Mouse (Mus musculus) kidney, adult 10 weeks (tissue): ENCODE results near the gene Ipmk. TPM values are rescaled to one million over a fixed set of nuclear protein-coding genes. Genes with fewer than 3 reads are reported as not detected.

Experiments used
- polyA plus RNA-seq: library from polyadenylated mRNA; stranded (reverse); fragments of 350-450 nt; fragmentation: Illumina TruSeq; extraction: RNeasy Lipid Tissue Mini Kit (QIAGEN cat#74804); gene quantifications from one replicate; pipeline ENCODE4 v1.2.3, GENCODE M21; 2014; ENCODE audit warnings: low read depth, low replicate concordance

The Ipmk gene
- polyA plus RNA-seq, result 91.0 TPM

DNA sequence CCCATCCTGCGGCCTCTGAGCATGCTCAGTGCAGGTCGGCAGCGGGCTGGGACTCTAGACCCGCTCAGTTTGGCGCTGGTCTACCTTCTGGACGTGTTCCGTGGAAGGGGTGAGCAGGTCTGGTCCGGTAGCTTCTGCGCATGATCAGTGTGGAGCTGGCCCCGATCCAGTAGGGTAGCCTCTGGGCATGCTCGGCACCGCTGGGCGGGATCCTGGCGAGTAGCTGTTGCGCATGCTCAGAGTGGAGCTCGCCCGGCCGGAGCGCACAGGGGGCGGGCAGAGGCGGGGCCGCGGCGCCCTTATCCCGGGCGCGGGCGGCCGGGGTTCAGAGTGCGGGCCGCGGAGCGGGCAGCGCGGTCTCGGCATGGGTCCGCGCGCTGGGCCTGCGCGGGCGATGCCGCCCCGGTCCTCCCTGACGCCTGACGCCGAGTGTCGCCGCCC is at the start of gene Ipmk:
Gene Ipmk (plus strand): TSS at position 255 of the 441 bp plus-strand sequence.

DNA sequence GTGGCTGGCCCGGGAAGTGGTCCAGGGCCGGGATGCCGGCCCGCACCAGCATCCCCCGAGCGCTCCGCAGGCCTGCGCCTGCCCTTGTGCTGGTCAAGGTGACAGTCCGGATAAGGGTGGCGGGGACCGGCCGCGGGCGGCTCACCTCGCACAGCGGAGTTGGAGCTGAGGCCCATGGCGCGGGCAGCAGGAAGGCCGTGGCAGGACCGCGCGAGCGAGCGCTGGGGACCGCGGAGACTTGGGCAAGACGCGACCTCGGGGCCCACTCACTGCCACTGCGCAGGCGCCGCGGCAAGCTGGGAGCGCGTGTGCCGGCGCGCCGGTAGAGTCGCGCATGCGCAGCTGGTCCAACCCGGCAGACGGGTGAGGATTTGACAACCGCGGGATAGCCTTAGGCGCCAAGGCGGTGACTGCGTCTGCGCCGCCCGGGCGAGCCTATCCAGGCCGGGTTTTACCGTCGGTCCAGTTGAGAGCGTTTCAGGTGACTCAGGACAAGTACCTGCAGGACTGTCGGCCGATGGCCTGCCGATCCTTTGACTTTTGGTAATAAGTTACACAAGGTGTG is 2.9 kb upstream of the Ipmk start, which contains the start of gene Cisd1:
Gene Cisd1 (minus strand): TSS at position 376 of the 565 bp plus-strand sequence.

Other genes starting within 250 kb of the Ipmk start
- 136 TPM for gene Bicc1, start 188.1 kb upstream of the Ipmk start, polyA plus RNA-seq
- 191 TPM for gene Tfam, start 109.5 kb upstream of the Ipmk start, polyA plus RNA-seq
- gene Ube2d1, start 62.5 kb upstream of the Ipmk start, polyA plus RNA-seq, result 61.3 TPM
- 133 TPM for gene Cisd1, start 2.8 kb upstream of the Ipmk start, polyA plus RNA-seq